Mouse (Mus musculus) ES-E14 (cell line): ENCODE measurements at regions not wholly inside any gene's neighbourhood (a gene's known extent, or its start where the extent isn't known, plus 50 kb on each side); places are given as distances from the start of the nearest gene placed in this dataset.

Source experiments
- CHD2 ChIP-seq: IDR thresholded peaks from 2 replicates; pipeline ENCODE4 v1.6.1; 2014; ENCODE audit warnings: mild to moderate bottlenecking, low read depth, low read length, inconsistent platforms
- HCFC1 ChIP-seq: IDR thresholded peaks from 2 replicates; pipeline ENCODE4 v1.6.1; 2012; ENCODE audit warnings: low read length, inconsistent platforms, borderline replicate concordance; ENCODE audit not compliant: insufficient read depth
- MAFK ChIP-seq: IDR thresholded peaks from 2 replicates; pipeline ENCODE4 v1.6.1; 2014; ENCODE audit warnings: mild to moderate bottlenecking, low read depth, low read length, inconsistent platforms; ENCODE audit not compliant: insufficient read depth

- no peak for TF ChIP-seq HCFC1
- TF ChIP-seq CHD2: no peak
- TF ChIP-seq MAFK: no peak
These were observed 177.1 kb downstream of the Sec61b start for GRCm38 (mm10) chr4:47651521-47651920.
